Comparison of ENCODE assay signal across 15 mouse cellular contexts in genomic region chr14:36414656-36415273, GRCm38 (mm10).
DNase-seq lines count a peak whose midpoint lies in the region.
"Had no signal": no experiment of that assay in that cellular context is flagged by ENCODE, and none has a peak within 500 bp of the region (broad histone marks: within the 10 kb centered on the region; RNA-seq: fewer than 3 reads in every experiment).

No protein-coding gene starts in this region.

- DNase-seq in cerebellum, adult 18-20 months: peak; percentile 2 to 6
- DNase-seq in cerebellum, adult 11 months: no peak
- peak; percentile 1 to 13 for DNase-seq in layer of hippocampus, postnatal 14 days (ENCODE audit: low spot score in 2 of 2)
- no peak for DNase-seq in layer of hippocampus, postnatal 10 days (ENCODE audit: low spot score in 2 of 2)
- DNase-seq in brain, adult 2 months (ENCODE audit: low read depth, low spot score): peak; percentile 16
- DNase-seq in embryo, embryonic 11 days: peak; percentile 10
- no peak for DNase-seq in frontal cortex, postnatal 14 days (ENCODE audit: low spot score in 2 of 2)
- no peak for DNase-seq in right cerebral cortex, postnatal 10 days (ENCODE audit: low spot score in 2 of 2)
- DNase-seq: adrenal gland, postnatal 25 days; kidney, adult 9 months; kidney, postnatal 25 days; liver, postnatal 0 days; retina, postnatal 1 day; thymus, adult 18-20 months; thymus, postnatal 36 days had no signal

Comparison
In these comparisons a context has a peak if more than half of its experiments do, and no peak if none do; other contexts are left out.
1. DNase-seq: peak in cerebellum, adult 18-20 months (2 of 2), layer of hippocampus, postnatal 14 days (2 of 2), brain, adult 2 months (single experiment) and embryo, embryonic 11 days (single experiment); none in cerebellum, adult 11 months (single experiment), layer of hippocampus, postnatal 10 days (0 of 2), frontal cortex, postnatal 14 days (0 of 2) and right cerebral cortex, postnatal 10 days (0 of 2).